Mouse (Mus musculus) CH12.LX (cell line): ENCODE data around the gene Tfr2.

Experiments
- CTCF ChIP-seq, 2 experiments: IDR thresholded peaks in 1 of 2; conservative IDR thresholded peaks in 1 of 2; 2 replicates each; pipeline ENCODE4 v1.5.1; 2011 to 2012; ENCODE audit warnings: low read depth in 2 of 2, low read length in 2 of 2, improper control_type of control experiment in 1 of 2, inconsistent platforms in 1 of 2, mild to moderate bottlenecking in 1 of 2, moderate library complexity in 1 of 2
- NRF1 ChIP-seq: IDR thresholded peaks from 2 replicates; pipeline ENCODE4 v1.6.1; 2014; ENCODE audit warnings: low read depth, mild to moderate bottlenecking, inconsistent platforms, low read length, improper control_type of control experiment, moderate library complexity

DNA sequence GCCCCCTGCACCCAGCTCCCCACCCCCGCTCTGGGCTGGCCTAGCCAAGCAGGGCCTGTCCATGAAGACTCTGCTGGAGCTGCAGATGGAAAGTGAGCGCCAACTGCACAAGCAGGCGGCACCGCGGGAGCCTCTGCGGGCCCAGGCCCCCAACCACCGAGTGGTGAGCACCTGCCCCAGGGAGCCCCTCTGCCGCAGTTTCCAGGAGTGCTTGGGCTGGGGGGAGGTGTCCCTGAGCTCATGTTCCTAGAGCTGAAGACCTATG lies 45.5 kb upstream of the Tfr2 start:
- TF ChIP-seq CTCF (conservative IDR thresholded peaks at IDR 0.05 in 1 of 2, IDR thresholded peaks at IDR 0.05 in 1 of 2; ENCODE audit: low read depth in 2 of 2, low read length in 2 of 2) (no peak), NRF1 (no peak)
